Mouse (Mus musculus) cerebellum, adult 11-12 months (tissue): Measurements from ENCODE around the gene Impg1.

Source experiments
- DNase-seq: peaks from one replicate; pipeline ENCODE4 v3.0.0; 2022

The Impg1 gene

DNA sequence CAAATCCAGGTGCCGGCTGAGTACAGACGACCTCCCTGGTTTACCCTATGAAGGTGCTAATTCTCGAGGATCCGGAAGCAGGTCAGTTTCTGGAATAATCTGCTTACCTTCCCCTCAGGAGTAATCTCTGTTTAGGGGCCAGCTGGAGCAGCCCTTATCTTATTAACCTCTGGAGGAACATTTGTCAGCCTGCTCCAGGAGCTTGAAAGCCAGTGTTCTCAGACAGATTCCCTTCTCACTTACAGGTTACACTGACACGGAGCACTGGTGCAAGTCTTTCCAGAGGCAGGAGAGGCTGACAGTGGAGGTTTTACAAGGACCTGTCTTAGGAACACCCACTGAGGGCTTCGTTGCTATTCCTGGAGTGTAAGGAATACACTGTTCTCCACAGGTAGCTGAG is at the start of gene Impg1:
TSS of gene Impg1 (minus strand) at position 101 of the 400 bp plus-strand sequence.
- DNase-seq = no peak

DNA sequence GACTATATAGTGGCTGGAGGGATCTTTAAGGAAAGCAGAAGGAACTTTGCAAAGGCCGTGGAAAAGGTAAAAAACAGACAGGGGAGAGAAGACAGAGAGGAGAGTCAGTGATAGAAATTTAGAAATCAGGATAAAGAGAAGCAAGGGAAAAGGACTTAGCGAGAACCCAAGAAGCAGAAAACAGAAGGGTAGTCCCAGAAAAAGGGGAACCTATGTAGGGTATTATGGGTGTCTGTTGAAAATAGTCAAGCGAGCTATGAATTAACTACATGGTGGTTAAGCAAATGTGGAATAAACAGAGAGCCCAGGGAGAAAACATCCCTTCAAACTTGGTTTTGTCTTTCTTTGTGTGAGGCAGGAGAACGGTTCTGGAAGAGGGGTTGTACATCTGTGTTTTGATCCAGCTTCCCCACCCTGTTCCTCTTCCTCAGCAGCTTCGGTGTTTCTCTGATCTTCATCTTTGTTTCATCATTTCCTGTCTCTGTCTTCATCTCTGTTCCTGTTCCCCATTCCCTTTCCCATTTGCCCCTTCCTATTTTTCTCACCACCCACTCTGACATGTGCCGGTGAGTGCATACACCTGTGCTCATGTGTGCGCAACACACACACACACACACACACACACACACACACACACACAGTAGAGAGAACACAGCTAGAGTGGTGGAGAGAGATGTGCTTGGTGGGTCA is 44.3 kb upstream of the Impg1 start:
- DNase-seq = no peak

DNA sequence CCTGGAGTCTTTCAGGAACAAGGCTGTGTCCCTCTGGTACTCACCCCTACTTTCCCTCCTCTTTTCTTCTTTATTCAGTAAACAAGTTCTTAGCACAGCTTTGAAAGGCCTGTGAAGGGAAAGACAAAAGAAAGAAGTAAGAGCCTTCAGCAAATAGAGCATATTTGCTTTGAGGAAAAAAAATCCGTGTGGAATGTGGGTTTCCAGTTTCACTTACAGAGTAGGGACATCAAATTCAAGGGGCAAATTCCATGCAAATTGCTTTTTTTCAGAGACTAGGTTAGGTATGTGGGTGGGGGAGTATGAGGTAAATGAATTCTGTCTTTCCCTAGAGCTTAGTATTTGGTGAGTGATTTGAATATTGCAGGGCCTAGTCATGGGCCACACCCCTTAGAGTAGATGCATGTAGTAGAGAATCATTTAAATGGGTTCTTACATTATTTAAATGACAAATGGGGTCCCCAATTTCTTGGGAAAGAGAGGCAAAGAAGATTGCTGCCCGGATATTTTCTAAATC is 39.3 kb upstream of the Impg1 start:
- no peak for DNase-seq

DNA sequence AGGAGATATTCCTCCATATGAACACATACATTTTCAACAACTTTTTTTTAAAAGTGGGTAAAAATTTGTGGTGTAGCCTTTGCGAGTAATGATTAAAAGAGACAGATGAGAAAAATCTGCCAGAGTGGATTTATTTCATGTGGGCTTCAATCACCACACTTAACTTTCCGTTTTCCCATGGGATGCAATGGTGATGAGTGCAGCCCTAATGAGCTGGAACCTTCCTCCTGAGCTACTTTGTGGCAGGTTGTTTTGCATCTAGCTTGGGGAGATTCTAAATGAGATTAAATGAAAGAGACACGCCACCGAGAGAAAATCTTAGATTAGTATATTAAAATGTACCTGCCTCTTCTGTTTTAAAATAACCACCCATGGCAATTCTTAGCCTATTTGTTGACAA is 26.3 kb upstream of the Impg1 start:
- DNase-seq = no peak

DNA sequence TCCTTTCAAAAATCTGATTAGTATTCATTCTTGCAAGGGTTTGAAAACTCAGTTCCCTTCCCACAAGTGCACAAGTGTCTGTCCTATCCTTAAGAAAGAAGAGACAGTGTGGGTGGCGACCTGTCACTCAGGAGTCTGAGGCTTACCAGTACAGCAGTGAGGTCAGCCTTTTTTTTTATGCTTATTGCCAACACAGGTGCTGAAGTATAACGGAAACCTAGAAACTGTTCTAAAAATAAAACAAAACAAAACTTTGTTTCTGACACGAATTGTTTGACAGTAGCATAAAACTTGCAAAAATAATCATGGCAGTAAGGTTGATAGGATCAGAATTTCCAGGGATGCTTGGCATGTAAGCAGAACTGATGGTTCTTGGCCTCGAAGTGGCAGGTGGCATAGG is 4.9 kb downstream of the Impg1 start:
- no peak for DNase-seq

DNA sequence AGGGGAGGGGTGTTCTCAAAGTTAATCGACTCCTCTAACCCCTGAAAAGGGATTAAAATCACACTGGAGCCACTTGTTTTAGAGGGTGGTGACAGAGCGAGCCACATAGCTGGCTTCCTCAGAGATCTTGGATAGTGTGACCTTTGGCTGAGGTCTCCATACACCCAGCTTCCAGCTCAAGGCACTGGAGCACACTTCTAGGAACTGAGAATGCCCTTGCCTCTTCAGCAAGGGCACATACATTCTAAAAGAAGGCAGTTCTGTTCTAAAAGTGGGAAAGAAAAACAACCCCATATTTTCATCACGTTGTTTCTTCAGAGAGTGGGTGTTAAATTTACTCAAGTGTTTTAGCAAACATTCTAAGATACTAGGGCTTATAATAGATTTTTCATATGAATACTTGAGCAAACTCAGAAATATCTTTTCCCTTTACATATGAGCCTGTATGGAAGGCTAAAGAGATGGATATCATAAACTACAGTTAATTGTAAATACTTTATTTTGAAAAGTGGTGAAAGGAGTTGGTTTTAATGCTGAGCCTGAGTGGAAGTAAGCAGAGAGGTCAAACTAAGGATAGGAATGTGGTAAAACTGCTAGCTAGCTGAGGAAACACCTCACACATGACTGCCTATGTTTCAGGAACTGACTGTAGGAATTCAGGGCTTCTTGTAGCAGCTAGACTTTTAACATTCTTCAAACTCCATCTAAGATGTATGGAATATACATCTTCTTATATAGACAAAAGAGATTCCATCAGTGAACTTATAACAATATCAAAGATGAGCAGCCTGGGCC is 14.6 kb downstream of the Impg1 start:
- no peak for DNase-seq

DNA sequence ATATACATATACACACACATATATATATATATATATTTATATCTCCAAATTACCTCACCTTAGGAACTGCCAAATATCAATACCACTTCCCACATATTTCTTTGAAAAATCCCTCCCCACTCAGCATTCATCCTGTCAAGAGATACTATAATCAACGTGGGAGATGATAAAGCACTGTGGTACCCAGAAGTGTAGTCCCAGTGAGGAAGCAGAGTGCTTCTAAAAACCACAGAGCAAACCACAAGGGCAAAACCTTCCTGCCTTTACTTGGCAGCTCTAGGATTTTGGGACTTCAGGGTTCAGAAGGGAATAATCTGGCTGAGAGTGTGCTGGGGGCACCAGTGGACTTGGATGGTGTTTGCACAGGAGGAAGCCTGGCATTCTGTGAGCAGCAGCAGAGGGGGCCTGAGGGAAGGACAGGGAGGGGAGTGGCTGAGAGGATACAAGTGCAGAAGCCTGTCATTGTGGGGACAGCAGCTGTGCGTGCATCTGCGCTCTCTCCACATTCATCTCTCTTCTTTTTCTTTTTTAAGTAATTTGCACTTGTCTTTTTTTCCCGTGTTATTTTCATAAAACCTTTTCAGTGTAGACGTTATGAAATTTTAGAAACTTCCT is 24.1 kb downstream of the Impg1 start:
- no peak for DNase-seq

DNA sequence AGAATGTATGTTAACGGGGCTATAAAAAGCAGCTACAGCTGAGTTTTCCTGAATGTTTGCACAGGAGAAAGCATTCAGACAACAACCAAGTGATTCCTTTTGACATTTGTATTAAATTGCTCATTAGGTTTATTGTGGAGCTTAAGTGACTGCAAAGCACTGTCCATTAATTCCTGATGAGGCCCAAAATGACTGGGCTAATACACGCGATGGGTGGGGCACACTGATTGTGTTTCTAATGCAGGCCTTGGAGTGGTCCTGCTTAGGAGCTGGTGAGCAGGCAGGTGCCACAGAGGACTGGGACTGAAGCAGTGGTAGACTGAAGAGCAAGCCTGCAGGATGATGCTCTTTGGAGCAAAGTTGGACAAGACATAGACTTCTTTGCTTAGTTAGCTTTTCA is 73.9 kb downstream of the Impg1 start:
- no peak for DNase-seq

DNA sequence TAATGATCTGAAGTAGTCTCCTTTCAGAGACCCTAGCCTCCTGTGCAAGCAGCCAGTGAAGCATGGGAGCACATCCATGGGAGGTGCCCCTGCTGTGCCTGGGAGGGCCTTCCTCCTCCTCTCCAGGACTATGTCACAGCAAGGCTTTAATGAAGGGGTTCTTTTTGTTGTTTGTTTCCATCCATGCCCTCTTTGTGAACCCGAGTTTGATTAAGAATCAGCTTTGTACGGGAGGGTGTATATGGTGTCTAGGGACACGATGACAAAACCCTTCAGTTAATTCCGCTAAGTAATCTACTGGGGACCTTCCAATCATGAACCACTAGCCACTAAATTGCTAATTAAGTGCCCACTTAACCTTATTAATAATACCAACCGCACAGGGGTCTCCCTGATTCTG is 74.3 kb downstream of the Impg1 start:
- DNase-seq = no peak

DNA sequence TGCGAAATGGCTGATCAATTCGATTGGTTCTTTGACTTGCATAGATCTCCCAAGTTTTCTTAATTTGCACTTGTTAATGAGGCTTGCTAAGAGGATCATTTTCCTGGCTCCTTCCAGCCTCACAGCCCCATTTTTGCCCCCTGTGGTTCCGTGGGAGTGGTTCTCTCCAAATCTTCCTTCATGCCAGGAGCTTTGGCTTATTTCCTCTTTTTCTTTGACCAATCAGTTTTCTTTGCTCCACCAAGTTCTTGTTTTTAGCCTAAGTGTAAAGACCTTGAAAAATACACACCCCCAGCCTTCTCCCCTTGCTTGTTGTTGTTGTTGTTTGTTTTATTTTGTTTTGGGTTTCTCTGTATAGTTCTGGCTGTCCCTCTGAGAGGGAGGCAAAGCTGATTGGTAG is 77.4 kb downstream of the Impg1 start:
- DNase-seq = no peak

DNA sequence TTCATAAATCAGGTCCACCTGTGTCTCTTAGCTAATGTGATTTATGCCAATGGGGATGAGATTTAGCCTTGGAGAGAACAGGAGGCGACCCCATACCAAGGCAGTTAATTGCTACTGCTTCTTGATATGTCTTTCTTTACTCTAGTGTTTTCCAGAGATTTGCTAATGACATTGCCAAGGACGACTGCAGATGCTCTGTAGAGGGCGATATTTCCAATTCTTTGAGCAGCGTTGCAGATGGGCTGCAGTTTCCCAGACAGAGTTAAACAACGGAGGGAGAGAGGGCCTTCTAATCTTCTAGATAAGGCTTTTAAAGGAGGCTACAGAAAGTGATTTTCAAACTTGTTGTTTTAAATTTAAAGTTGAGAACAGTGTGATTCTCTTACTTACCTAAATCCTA is 78.8 kb downstream of the Impg1 start:
- no peak for DNase-seq

DNA sequence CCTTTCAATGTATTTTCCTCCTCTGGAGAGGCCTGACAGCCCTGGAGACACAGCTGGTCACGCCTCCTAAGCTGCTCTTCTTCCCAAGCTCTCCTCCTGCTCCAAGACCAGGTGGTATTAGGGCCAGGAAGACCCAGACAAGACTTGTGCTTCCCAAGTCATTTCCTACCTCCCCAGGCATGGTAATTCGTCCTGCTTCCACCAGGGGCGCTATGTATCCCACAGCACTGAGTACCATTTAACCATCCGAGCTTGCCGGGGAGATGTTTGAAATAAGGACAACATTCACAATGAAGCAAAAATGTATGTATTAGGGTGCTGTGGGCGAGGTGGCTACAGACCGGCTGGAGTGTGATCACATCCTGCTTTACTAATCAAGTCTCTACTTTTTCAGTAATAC is 79.3 kb downstream of the Impg1 start:
- no peak for DNase-seq

DNA sequence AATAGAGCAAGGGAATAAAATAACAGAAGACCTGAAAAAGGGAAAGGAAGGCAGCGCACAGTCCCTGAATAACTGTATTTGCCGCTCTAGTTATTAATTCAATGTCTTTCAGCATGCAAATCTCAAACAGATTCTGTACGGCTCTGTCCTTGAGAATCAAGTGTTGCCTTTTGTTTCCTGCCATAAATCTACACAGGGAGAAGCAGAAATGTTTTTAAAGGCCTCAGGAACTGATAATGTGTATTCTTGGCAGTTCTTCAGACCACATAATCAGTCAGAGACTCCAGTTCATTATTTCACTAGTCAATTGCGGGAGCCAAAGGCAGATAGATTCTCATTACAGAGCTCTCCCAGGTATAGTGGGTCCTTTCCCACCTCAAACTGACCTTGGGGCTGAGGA is 82.6 kb downstream of the Impg1 start:
- DNase-seq = no peak

DNA sequence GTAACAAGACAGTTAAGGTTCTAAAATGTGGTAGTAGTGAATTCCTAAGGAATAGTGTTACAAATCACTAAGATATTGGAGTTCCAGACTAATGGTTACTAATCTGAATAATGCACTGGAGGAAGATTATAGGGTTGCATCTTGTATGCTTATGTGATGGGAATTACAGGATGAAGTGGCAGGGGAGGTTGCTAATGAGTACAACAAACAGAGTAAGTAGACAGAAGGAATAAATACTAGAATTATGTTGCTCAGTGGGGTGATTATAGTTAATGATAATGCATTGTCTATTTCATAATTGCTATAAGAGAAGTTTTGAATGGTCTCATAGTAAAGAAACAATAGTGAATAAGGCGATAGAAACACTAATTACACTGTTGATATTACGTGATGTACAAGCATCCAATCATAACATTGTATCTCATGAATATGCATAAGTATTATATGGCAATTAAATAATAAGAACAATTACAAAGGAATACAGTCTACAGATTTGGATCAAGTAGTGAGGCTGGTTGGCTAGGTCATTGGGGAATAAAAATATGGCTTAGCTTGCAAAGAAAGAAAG is 85.1 kb downstream of the Impg1 start:
- DNase-seq = no peak

DNA sequence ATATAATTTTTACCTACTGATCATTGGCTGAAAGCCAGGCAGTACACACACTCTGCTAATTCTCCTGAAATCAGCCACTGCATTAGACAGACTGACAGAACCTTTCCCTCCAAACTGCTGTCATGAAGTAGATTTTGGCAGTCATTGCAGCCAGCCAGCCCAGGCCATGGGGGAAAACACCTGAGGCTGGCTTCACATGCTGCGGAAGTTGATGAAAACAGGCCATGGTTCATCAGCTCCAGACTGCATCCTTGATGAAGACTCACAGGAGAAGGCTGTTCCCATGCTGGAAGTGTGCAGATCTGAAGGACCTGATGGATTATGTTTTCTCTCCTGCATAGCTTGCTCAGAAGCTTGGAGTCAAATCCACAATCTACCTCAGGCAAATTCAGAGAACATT is 91.2 kb downstream of the Impg1 start:
- DNase-seq = no peak

DNA sequence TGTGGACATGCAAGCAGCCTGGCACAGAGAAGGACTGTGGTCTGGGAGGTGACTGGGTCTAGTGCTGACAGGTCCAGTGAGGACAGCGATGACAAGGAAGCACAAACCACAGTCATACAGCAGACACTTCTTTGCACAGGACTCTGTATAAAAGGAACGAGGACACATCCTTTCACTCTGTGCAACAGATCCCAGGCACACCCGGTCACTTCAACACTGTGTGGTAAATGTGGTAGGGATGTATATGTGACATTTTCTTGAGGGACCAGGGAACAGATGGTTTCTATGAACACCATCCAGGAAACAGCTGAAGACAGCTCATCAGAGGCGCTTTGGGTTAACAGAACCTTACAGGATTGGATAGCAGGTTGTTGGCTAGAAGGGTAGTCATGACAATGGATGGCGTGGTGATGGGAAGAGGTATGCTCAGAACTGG is 92.0 kb downstream of the Impg1 start:
- DNase-seq = no peak

DNA sequence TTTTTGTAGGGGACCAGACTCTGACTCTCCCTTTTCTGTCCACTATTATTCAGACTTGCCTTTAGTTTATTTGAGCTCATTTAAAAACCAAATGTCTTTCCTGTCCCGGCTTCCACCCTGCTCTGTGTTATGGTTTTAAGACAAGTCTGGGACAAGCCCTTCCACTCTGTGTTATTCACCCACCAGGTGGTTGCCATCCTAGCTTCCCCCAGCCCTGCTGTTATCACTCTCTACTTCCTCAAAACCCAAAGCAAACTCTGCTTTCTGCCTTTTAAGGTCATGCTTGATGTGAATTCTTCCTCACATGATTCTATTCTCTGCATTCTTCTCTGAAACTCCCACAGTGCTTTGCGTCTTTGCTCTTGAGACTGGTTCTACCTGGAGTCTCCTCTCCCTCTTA is 96.6 kb downstream of the Impg1 start:
- DNase-seq = no peak

DNA sequence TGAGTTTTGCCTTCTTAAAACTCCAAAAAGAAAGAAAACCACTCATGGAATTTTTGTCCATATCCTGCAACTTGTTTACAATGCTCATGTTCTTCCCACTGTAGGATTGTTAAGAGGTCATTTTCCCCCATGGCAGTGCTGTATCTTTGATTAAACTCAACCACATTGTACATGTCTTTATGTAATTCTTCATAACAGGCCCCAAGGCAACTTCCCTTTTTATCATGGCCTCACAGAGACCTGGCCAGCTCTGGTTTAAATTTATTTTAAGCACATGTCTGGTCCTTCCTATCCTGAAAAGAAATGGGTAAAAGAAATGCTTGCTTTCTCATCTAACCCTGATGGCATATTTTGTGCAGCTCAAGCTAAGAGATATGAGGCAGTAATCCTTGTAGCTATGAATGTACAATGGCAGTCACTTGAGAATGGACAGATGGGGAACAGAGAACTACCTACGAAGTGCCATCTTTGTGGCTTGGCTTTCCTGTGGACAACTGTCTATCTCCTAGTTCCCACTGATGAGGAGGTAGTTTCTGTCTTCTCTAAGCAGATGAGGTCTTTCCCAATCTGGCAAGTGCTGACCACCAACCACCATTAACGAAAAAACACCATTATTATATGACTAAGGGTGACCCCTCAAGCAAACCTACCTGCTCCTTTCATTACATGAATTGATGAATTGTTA is 97.6 kb downstream of the Impg1 start:
- no peak for DNase-seq

DNA sequence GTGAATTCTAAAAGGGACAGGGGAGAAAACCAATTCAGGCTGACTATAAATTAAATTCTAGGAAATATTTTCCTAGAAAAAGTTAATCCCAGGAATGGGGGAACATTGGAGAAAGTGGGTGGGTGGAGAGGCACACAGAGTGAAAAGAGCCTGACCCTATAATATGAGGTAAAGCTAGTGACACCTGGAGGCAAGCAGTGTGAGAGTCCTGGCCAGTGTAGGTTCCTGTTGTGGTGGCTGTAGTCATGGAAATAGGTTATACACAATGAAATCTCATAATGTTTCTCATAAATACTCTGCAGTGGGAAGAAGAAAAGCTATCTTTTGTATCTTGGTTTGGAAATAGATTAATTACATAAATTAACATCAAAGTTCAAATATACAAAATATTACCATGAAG is 105.2 kb downstream of the Impg1 start:
- no peak for DNase-seq

DNA sequence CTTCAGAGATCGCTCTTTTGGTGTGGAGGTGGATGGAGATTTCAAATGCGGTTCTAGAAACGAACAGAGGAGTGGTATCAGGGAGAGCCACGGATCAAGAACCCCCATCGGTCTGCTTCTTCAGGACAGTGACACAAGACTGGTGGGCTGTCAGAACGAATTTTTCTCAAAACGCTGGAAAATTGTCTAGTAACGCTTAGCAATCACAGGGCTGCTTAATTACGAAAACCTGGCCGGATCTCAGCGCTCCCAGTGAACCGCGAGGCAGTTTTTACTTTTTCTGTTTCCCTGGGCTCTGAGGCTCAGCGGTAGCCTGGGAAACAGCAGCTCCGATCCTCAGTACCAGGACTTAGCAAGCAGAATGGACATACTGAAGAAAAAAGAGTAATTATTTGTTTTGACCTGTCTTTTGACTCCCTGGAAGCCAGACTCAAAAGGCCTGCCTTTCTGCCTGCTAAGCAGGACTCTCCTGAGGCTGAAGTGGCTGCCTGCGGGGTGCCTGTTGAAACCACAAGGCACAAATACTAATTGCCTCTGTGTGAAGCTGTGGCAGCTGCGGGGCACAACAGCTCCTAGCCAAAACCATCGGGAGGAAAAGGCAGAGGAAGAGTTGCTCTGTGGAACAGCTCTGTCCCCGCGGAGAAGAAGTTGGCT is 113.5 kb downstream of the Impg1 start:
- DNase-seq = no peak

DNA sequence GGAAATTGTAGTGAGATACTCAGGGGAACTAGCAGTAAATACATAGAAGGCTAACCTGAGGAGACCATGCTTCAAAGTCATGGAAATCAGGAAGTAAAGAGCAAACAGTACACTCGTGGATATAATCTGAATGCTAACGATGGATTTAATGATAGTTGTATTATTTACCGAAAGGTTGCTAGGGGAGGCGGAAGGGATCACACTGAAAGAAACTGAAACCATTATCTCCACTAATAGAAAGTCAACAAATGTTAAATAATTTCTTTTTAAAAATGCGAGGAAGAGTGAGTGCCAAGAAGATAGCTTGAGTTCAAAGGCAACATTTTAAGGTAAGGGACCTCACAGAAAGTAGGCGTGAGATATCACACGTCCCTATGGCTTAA is 114.0 kb downstream of the Impg1 start:
- DNase-seq = no peak

DNA sequence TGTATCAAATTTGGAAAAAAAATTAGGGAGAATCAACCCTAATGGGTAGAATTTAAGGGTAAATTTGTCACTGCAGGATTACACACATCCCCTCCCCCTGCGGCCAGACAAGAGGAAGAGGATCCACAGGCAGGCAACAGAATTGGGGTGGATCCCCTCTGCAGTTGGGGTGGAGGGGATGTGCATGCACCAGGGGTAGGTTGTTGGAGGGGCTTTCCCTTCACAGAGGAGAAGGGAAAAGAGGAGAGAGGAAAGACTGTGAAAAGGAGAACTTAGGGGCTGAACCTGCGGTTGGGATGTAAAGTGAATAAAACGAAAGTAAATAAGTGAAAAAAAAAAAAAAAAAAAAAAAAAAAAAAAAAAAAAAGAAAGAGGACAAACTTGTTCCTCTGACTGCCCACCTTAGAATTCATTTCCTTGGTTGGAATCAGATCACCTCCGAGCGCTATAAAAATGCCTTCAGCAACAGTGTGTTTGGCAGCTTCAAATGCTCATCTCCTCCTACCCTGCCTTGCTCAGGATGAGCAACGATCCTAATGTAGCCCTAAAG is 120.8 kb downstream of the Impg1 start:
- DNase-seq = no peak
